8 mouse cellular contexts compared by ENCODE assay signal in the genomic region with DNA sequence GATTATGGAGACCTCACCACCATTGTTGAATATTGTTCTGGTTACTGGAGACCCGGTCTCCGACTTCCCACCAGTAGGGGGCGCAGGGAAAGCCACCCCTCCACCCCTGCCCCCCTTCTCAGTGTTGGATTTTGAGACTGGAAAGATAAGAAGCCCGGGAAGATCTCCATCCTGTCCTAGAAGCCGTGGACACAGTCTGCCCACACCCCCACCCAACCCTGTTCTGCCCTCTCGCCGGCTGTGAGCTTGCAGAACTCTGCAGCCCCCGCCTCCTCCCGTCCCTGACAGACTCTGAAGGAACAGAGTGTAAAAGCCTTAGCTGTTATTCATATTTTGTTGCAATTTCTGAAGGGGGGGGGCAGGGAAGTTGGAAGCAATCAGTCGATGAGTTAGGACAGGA. TPM values are rescaled to one million over a fixed set of nuclear protein-coding genes. Genes with fewer than 3 reads are reported as not detected.
A peak's percentile ranks its signal among the peaks of the same experiment; 100 is the strongest.
DNase-seq lines count a peak whose midpoint lies in the region; ATAC-seq lines count a peak whose summit lies in the region.

No protein-coding gene starts in this region.

- H3K4me1 ChIP-seq in heart, embryonic 10.5 days = peaks cover 78% of the 10 kb centered on the region
- H3K4me1 ChIP-seq in kidney, embryonic 14.5 days (ENCODE audit: control insufficient read depth, insufficient read depth, low read length) = peaks cover 60% of the 10 kb centered on the region

- 0 out of 2 replicates have a peak overlapping the region, but pooled peaks have one; percentile 20 for H3K9ac ChIP-seq in kidney, embryonic 14.5 days (ENCODE audit: low read depth, low read length)

- H3K4me3 ChIP-seq in heart, embryonic 10.5 days = peak overlapping the region; percentile 41
- peak overlapping the region; percentile 6; the same call in 1 of the 2 replicates for H3K4me3 ChIP-seq in kidney, embryonic 14.5 days (ENCODE audit: low read length)

- peak; percentile 79 for ATAC-seq in kidney, embryonic 14.5 days (ENCODE audit: low FRiP score, low TSS enrichment)

- H3K27me3 ChIP-seq in heart, embryonic 10.5 days (ENCODE audit: insufficient read depth, poor library complexity, severe bottlenecking) = no peaks in the 10 kb centered on the region
- no peaks in the 10 kb centered on the region for H3K27me3 ChIP-seq in kidney, embryonic 14.5 days (ENCODE audit: control insufficient read depth, insufficient read depth, low read length)

- DNase-seq in spleen, postnatal 4 days (ENCODE audit: low spot score in 2 of 2) = peak; percentile 62 to 88
- DNase-seq in spleen, postnatal 36 days (ENCODE audit: low spot score in 2 of 2) = no peak
- DNase-seq in cerebellum, postnatal 14 days = peak; percentile 80 to 92
- DNase-seq in heart, embryonic 10.5 days (ENCODE audit: low spot score) = peak; percentile 85
- peak; percentile 93 for DNase-seq in lung, postnatal 10 days
- DNase-seq in ovary, postnatal 14 days (ENCODE audit: low spot score) = peak; percentile 75
- DNase-seq in spleen, adult 12 weeks (ENCODE audit: low spot score) = no peak

- no peaks in the 10 kb centered on the region for H3K9me3 ChIP-seq in heart, embryonic 10.5 days
- H3K9me3 ChIP-seq in kidney, embryonic 14.5 days (ENCODE audit: control insufficient read depth, low read length) = no peaks in the 10 kb centered on the region

- WGBS in heart, embryonic 10.5 days = 3% methylated on average over 10 of the region's 10 CpGs
- 3% methylated on average over 10 of the region's 10 CpGs for WGBS in kidney, embryonic 14.5 days

- peak overlapping the region; percentile 9 for H3K4me2 ChIP-seq in kidney, embryonic 14.5 days (replicated peaks; ENCODE audit: low read depth, low read length)

- peak overlapping the region; percentile 71 for H3K27ac ChIP-seq in heart, embryonic 10.5 days
- peak overlapping the region; percentile 51 for H3K27ac ChIP-seq in kidney, embryonic 14.5 days (ENCODE audit: low read depth, low read length)

- H3K36me3 ChIP-seq in heart, embryonic 10.5 days = peaks cover 49% of the 10 kb centered on the region
- peaks cover 20% of the 10 kb centered on the region for H3K36me3 ChIP-seq in kidney, embryonic 14.5 days (ENCODE audit: control insufficient read depth, insufficient read depth, low read length)

RNA-seq across cellular contexts. Expression of a gene that starts 26.8 kb away (rescaled TPM):
- polyA plus RNA-seq in heart, embryonic 10.5 days (2016; fragmentation: Nextera tagmentation; extraction: Ambion mirVana) = 30.4 and 36.9 TPM in 2 replicates
- 27.7 and 36.7 TPM in 2 replicates for polyA plus RNA-seq in kidney, embryonic 14.5 days (2014; fragmentation: Nextera tagmentation; extraction: Ambion mirVana)

RNA-seq across cellular contexts. Expression of a gene that starts 28.4 kb away (rescaled TPM):
- polyA plus RNA-seq in heart, embryonic 10.5 days (2016; fragmentation: Nextera tagmentation; extraction: Ambion mirVana) = 1.0 and 1.1 TPM in 2 replicates
- polyA plus RNA-seq in kidney, embryonic 14.5 days (2014; fragmentation: Nextera tagmentation; extraction: Ambion mirVana) = 0.64 TPM in 1 of 2 replicates, not detected in the other

RNA-seq across cellular contexts. Expression of a gene that starts 46.8 kb away (rescaled TPM):
- 39.3 and 47.7 TPM in 2 replicates for polyA plus RNA-seq in heart, embryonic 10.5 days (2016; fragmentation: Nextera tagmentation; extraction: Ambion mirVana)
- polyA plus RNA-seq in kidney, embryonic 14.5 days (2014; fragmentation: Nextera tagmentation; extraction: Ambion mirVana) = 32.5 and 44.1 TPM in 2 replicates

Comparison
In these comparisons a context has a peak if more than half of its experiments do, and no peak if none do; other contexts are left out.
1. DNase-seq: peak in spleen, postnatal 4 days (2 of 2), cerebellum, postnatal 14 days (2 of 2), heart, embryonic 10.5 days (single experiment), lung, postnatal 10 days (single experiment) and ovary, postnatal 14 days (single experiment); none in spleen, postnatal 36 days (0 of 2) and spleen, adult 12 weeks (single experiment).